Mouse (Mus musculus): ENCODE results near the gene Olfr1424. TPM values are rescaled to one million over a fixed set of nuclear protein-coding genes. Genes with fewer than 3 reads are reported as not detected.

The Olfr1424 gene
- polyA plus RNA-seq, 1 experiment from 2014 or later, result not detected

- no peaks in the 10 kb centered on the region for H3K9me3 ChIP-seq (replicated peaks; ENCODE audit: control insufficient read depth, low read length)
- H3K36me3 ChIP-seq (ENCODE audit: control insufficient read depth, insufficient read depth, low read length), result no peaks in the 10 kb centered on the region
- no peak overlapping the region for H3K4me2 ChIP-seq
- H3K9ac ChIP-seq (ENCODE audit: low read depth, low read length), result no peak overlapping the region
- ATAC-seq (replicated peaks; ENCODE audit: insufficient number of reproducible peaks, low FRiP score, low TSS enrichment), result no peak
- no peaks in the 10 kb centered on the region for H3K27me3 ChIP-seq (ENCODE audit: control insufficient read depth, insufficient read depth, low read length)
- no peak overlapping the region for H3K27ac ChIP-seq (ENCODE audit: low read depth, low read length)
- no peak overlapping the region for H3K4me3 ChIP-seq (ENCODE audit: low read depth, low read length)
- H3K4me1 ChIP-seq (ENCODE audit: control insufficient read depth, insufficient read depth, low read length), result no peaks in the 10 kb centered on the region
Observed at GRCm38 (mm10) chr19:12037727-12038126, 24.8 kb downstream of the Olfr1424 start.

DNA sequence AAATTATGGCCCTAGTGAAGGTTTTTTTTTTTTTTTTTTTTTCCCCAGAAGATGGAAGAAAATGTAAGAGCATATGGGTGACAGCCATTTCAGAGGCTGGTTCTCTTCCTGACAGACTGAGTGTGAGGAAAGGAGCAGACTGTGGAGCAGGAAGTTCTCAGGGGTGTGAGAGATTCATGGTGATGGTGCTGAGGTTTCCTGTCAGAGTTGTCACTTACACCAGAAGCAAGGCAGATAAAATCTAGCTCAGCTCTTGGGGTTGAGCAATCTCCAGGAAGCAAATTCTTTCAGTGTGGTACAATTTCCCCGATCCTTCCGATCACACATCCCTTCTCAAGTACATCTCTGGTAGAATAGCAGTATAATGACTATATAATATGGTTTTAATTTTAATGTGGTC is 35.9 kb downstream of the Olfr1424 start:
- H3K27me3 ChIP-seq (ENCODE audit: control insufficient read depth, insufficient read depth, low read length), result no peaks in the 10 kb centered on the region
- H3K9ac ChIP-seq (ENCODE audit: low read depth, low read length), result no peak overlapping the region
- no peaks in the 10 kb centered on the region for H3K4me1 ChIP-seq (ENCODE audit: control insufficient read depth, insufficient read depth, low read length)
- 22% methylated on average over 2 of the region's 2 CpGs for WGBS (ENCODE audit: insufficient replicate concordance)
- no peak overlapping the region for H3K4me2 ChIP-seq
- no peak for ATAC-seq (replicated peaks; ENCODE audit: insufficient number of reproducible peaks, low FRiP score, low TSS enrichment)
- H3K27ac ChIP-seq (ENCODE audit: low read depth, low read length), result no peak overlapping the region
- no peaks in the 10 kb centered on the region for H3K36me3 ChIP-seq (ENCODE audit: control insufficient read depth, insufficient read depth, low read length)
- H3K4me3 ChIP-seq (ENCODE audit: low read depth, low read length), result no peak overlapping the region
- H3K9me3 ChIP-seq (replicated peaks; ENCODE audit: control insufficient read depth, low read length), result no peaks in the 10 kb centered on the region

GRCm38 (mm10) chr19:12025333-12025732 is 37.1 kb downstream of the Olfr1424 start:
- no peaks in the 10 kb centered on the region for H3K4me1 ChIP-seq (ENCODE audit: control insufficient read depth, insufficient read depth, low read length)
- H3K27me3 ChIP-seq (ENCODE audit: control insufficient read depth, insufficient read depth, low read length), result no peaks in the 10 kb centered on the region
- H3K27ac ChIP-seq (ENCODE audit: low read depth, low read length), result no peak overlapping the region
- no peak overlapping the region for H3K4me3 ChIP-seq (ENCODE audit: low read depth, low read length)
- no peak overlapping the region for H3K9ac ChIP-seq (ENCODE audit: low read depth, low read length)
- H3K36me3 ChIP-seq (ENCODE audit: control insufficient read depth, insufficient read depth, low read length), result no peaks in the 10 kb centered on the region
- no peak for ATAC-seq (replicated peaks; ENCODE audit: insufficient number of reproducible peaks, low FRiP score, low TSS enrichment)
- H3K9me3 ChIP-seq (replicated peaks; ENCODE audit: control insufficient read depth, low read length), result no peaks in the 10 kb centered on the region
- 65% methylated on average over 3 of the region's 3 CpGs for whole genome bisulfite sequencing (ENCODE audit: insufficient replicate concordance)
- no peak overlapping the region for H3K4me2 ChIP-seq

GRCm38 (mm10) chr19:12024149-12024548 is 38.3 kb downstream of the Olfr1424 start:
- ATAC-seq (replicated peaks; ENCODE audit: insufficient number of reproducible peaks, low FRiP score, low TSS enrichment), result no peak
- H3K9me3 ChIP-seq (replicated peaks; ENCODE audit: control insufficient read depth, low read length), result no peaks in the 10 kb centered on the region
- 86% methylated on average over 4 of the region's 4 CpGs for WGBS (ENCODE audit: insufficient replicate concordance)

DNA sequence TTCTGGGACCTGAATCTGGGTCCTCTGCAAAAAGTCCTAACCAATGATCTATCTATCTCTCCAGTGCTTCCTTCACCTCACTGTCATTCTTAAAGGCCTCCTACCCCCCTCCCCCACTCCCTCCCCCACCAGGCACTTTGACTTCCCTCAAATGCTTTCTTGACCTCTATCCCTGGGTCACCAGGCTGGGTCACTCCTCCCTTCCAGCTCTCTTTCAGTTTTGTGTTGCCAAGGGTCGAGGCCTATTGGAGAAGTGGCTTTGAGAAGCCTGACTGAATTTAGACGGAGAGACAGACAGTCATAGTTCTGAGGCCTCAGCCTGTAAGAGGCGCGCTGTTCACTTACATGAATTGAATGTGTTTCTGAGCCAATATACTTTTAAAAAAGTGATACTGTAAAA is 46.3 kb downstream of the Olfr1424 start:
- Histone ChIP-seq H3K9ac (ENCODE audit: low read depth, low read length) (no peak overlapping the region), H3K4me3 (ENCODE audit: low read depth, low read length) (no peak overlapping the region), H3K9me3 (replicated peaks; ENCODE audit: control insufficient read depth, low read length) (no peaks in the 10 kb centered on the region), H3K4me2 (no peak overlapping the region), H3K27me3 (ENCODE audit: control insufficient read depth, insufficient read depth, low read length) (no peaks in the 10 kb centered on the region), H3K27ac (ENCODE audit: low read depth, low read length) (no peak overlapping the region), H3K4me1 (ENCODE audit: control insufficient read depth, insufficient read depth, low read length) (no peaks in the 10 kb centered on the region), H3K36me3 (ENCODE audit: control insufficient read depth, insufficient read depth, low read length) (no peaks in the 10 kb centered on the region)
- 86% methylated on average over 4 of the region's 4 CpGs for WGBS (ENCODE audit: insufficient replicate concordance)
- no peak for ATAC-seq (replicated peaks; ENCODE audit: insufficient number of reproducible peaks, low FRiP score, low TSS enrichment)

More at GRCm38 (mm10) chr19:12024149-12024548, 38.3 kb downstream of the Olfr1424 start:
- H3K36me3 ChIP-seq (ENCODE audit: control insufficient read depth, insufficient read depth, low read length), result no peaks in the 10 kb centered on the region
- no peak overlapping the region for H3K9ac ChIP-seq (ENCODE audit: low read depth, low read length)
- H3K27me3 ChIP-seq (ENCODE audit: control insufficient read depth, insufficient read depth, low read length), result no peaks in the 10 kb centered on the region
- no peak overlapping the region for H3K4me2 ChIP-seq
- H3K4me3 ChIP-seq (ENCODE audit: low read depth, low read length), result no peak overlapping the region
- no peak overlapping the region for H3K27ac ChIP-seq (ENCODE audit: low read depth, low read length)
- H3K4me1 ChIP-seq (ENCODE audit: control insufficient read depth, insufficient read depth, low read length), result no peaks in the 10 kb centered on the region

- no peak for ATAC-seq (replicated peaks; ENCODE audit: insufficient number of reproducible peaks, low FRiP score, low TSS enrichment)
- Histone ChIP-seq H3K4me1 (ENCODE audit: control insufficient read depth, insufficient read depth, low read length) (no peaks in the 10 kb centered on the region), H3K4me2 (no peak overlapping the region), H3K9me3 (replicated peaks; ENCODE audit: control insufficient read depth, low read length) (no peaks in the 10 kb centered on the region), H3K27me3 (ENCODE audit: control insufficient read depth, insufficient read depth, low read length) (no peaks in the 10 kb centered on the region), H3K4me3 (ENCODE audit: low read depth, low read length) (no peak overlapping the region), H3K36me3 (ENCODE audit: control insufficient read depth, insufficient read depth, low read length) (no peaks in the 10 kb centered on the region), H3K9ac (ENCODE audit: low read depth, low read length) (no peak overlapping the region), H3K27ac (ENCODE audit: low read depth, low read length) (no peak overlapping the region)
- WGBS (ENCODE audit: insufficient replicate concordance), result 63% methylated on average over 8 of the region's 8 CpGs
Observed at GRCm38 (mm10) chr19:12015708-12016107, 46.8 kb downstream of the Olfr1424 start.

- WGBS (ENCODE audit: insufficient replicate concordance), result under 1% methylated on average over 9 of the region's 12 CpGs
- no peak for ATAC-seq (replicated peaks; ENCODE audit: insufficient number of reproducible peaks, low FRiP score, low TSS enrichment)
- Histone ChIP-seq H3K27ac (ENCODE audit: low read depth, low read length) (no peak overlapping the region; the same call in 1 of the 2 replicates), H3K9ac (ENCODE audit: low read depth, low read length) (peak overlapping the region; percentile 56; the same call in 1 of the 2 replicates), H3K4me3 (ENCODE audit: low read depth, low read length) (peak overlapping the region; percentile 66), H3K4me1 (ENCODE audit: control insufficient read depth, insufficient read depth, low read length) (no peaks in the 10 kb centered on the region), H3K4me2 (peak overlapping the region; percentile 63), H3K36me3 (ENCODE audit: control insufficient read depth, insufficient read depth, low read length) (no peaks in the 10 kb centered on the region), H3K9me3 (replicated peaks; ENCODE audit: control insufficient read depth, low read length) (no peaks in the 10 kb centered on the region), H3K27me3 (ENCODE audit: control insufficient read depth, insufficient read depth, low read length) (no peaks in the 10 kb centered on the region)
Observed at GRCm38 (mm10) chr19:12013228-12013627, 49.3 kb downstream of the Olfr1424 start.

DNA sequence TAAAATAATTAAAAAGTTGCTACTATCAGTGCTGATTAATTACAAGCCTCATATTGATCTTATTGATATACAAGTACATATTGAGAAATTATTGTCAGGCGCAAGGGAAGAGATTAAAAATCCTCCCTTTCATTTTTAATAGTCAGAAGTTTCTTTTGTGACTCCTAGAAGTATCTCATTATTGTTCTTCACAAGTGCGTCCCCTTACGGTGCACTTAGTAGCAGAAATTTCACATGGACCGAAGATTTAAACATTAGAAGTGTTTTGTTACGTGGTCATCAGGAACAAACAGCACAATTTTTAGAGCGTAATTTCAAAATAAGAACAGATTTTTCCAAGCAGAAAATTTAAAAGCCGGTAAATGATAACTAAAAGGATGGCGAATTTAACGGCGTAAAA is 49.9 kb downstream of the Olfr1424 start:
- H3K4me2 ChIP-seq, result peak overlapping the region; percentile 63
- ATAC-seq (replicated peaks; ENCODE audit: insufficient number of reproducible peaks, low FRiP score, low TSS enrichment), result no peak
- H3K36me3 ChIP-seq (ENCODE audit: control insufficient read depth, insufficient read depth, low read length), result no peaks in the 10 kb centered on the region
- H3K4me3 ChIP-seq (ENCODE audit: low read depth, low read length), result peak overlapping the region; percentile 66
- H3K4me1 ChIP-seq (ENCODE audit: control insufficient read depth, insufficient read depth, low read length), result no peaks in the 10 kb centered on the region; the same call in 1 of the 2 replicates
- no peaks in the 10 kb centered on the region for H3K27me3 ChIP-seq (ENCODE audit: control insufficient read depth, insufficient read depth, low read length)
- H3K9me3 ChIP-seq (replicated peaks; ENCODE audit: control insufficient read depth, low read length), result no peaks in the 10 kb centered on the region
- no peak overlapping the region for H3K9ac ChIP-seq (ENCODE audit: low read depth, low read length)
- H3K27ac ChIP-seq (ENCODE audit: low read depth, low read length), result no peak overlapping the region
- 2% methylated on average over 10 of the region's 10 CpGs for WGBS (ENCODE audit: insufficient replicate concordance)

All from heart, embryonic 11.5 days (tissue).